Mouse (Mus musculus) MEL (cell line): Measurements from ENCODE around the gene Slc41a3. TPM values are rescaled to one million over a fixed set of nuclear protein-coding genes. Genes with fewer than 3 reads are reported as not detected.

ENCODE experiments used
- DNase-seq: peaks from one replicate; pipeline ENCODE4 v3.0.0; 2011; ENCODE audit warnings: low read depth, low spot score
- H3K27ac ChIP-seq: 2 replicates; pipeline ENCODE4 v1.5.1; 2012; ENCODE audit warnings: low read depth, mild to moderate bottlenecking, control low read depth, low read length, moderate library complexity; ENCODE audit not compliant: control insufficient read depth
- H3K27me3 ChIP-seq, 2 experiments: fragments of 150-350 bp in 1 of 2; sonication (generic) in 1 of 2; 2 replicates each; pipeline ENCODE4 v1.6.1; 2012; ENCODE audit warnings: low read length in 2 of 2, mild to moderate bottlenecking in 2 of 2, improper control_type of control experiment in 1 of 2, moderate library complexity in 1 of 2; ENCODE audit not compliant: insufficient read depth in 2 of 2, control insufficient read depth in 1 of 2
- H3K36me3 ChIP-seq, 2 experiments: 2 replicates each; pipeline ENCODE4 v1.6.1; 2012 to 2014; ENCODE audit warnings: low read length in 2 of 2, improper control_type of control experiment in 1 of 2, inconsistent platforms in 1 of 2, mild to moderate bottlenecking in 1 of 2; ENCODE audit not compliant: insufficient read depth in 2 of 2, control insufficient read depth in 1 of 2
- H3K4me1 ChIP-seq, 2 experiments: fragments of 150-350 bp in 1 of 2; sonication (generic) in 1 of 2; 2 replicates each; pipeline ENCODE4 v1.6.1; 2012; ENCODE audit warnings: low read length in 2 of 2, improper control_type of control experiment in 1 of 2, mild to moderate bottlenecking in 1 of 2; ENCODE audit not compliant: insufficient read depth in 2 of 2, control insufficient read depth in 1 of 2
- H3K4me3 ChIP-seq, 2 experiments: fragments of 150-350 bp in 1 of 2; sonication (generic) in 1 of 2; 2 replicates each; pipeline ENCODE4 v1.5.1; 2012; ENCODE audit warnings: low read depth in 2 of 2, low read length in 2 of 2, mild to moderate bottlenecking in 2 of 2, moderate library complexity in 2 of 2, control low read depth in 1 of 2, improper control_type of control experiment in 1 of 2; ENCODE audit not compliant: control insufficient read depth in 1 of 2, insufficient read depth in 1 of 2
- H3K79me2 ChIP-seq: 2 replicates; pipeline ENCODE4 v1.6.1; 2012; ENCODE audit warnings: mild to moderate bottlenecking, low read length, moderate library complexity; ENCODE audit not compliant: control insufficient read depth, poor library complexity, insufficient read depth
- H3K9ac ChIP-seq: 2 replicates; pipeline ENCODE4 v1.6.1; 2012; ENCODE audit warnings: low read depth, mild to moderate bottlenecking, control low read depth, low read length, moderate library complexity; ENCODE audit not compliant: control insufficient read depth, poor library complexity, severe bottlenecking
- H3K9me3 ChIP-seq: fragments of 150-350 bp; sonication (generic); replicated peaks from 2 replicates; pipeline ENCODE4 v1.6.1; 2012; ENCODE audit warnings: mild to moderate bottlenecking, low read length, improper control_type of control experiment, moderate library complexity; ENCODE audit not compliant: insufficient read depth
- CTCF ChIP-seq, 3 experiments: IDR thresholded peaks in 2 of 3; conservative IDR thresholded peaks in 1 of 3; 2 replicates each; pipeline ENCODE4 v1.5.1; 2011 to 2012; ENCODE audit warnings: low read length in 3 of 3, low read depth in 2 of 3, mild to moderate bottlenecking in 2 of 3, improper control_type of control experiment in 1 of 3, inconsistent platforms in 1 of 3, mixed read lengths in 1 of 3, moderate library complexity in 1 of 3; ENCODE audit not compliant: control insufficient read depth in 1 of 3, insufficient read depth in 1 of 3, poor library complexity in 1 of 3, severe bottlenecking in 1 of 3
- EP300 ChIP-seq, 2 experiments: IDR thresholded peaks; 2 replicates each; pipeline ENCODE4 v1.6.1; 2011; ENCODE audit warnings: improper control_type of control experiment in 2 of 2, low read length in 2 of 2, low read depth in 1 of 2, mild to moderate bottlenecking in 1 of 2
- ETS1 ChIP-seq: IDR thresholded peaks from 2 replicates; pipeline ENCODE4 v1.6.1; 2012; ENCODE audit warnings: low read depth, mild to moderate bottlenecking, inconsistent platforms, low read length, improper control_type of control experiment, moderate library complexity
- HCFC1 ChIP-seq: IDR thresholded peaks from 2 replicates; pipeline ENCODE4 v1.6.1; 2012; ENCODE audit warnings: low read depth, mild to moderate bottlenecking, inconsistent platforms, low read length, improper control_type of control experiment, moderate library complexity
- KAT2A ChIP-seq: conservative IDR thresholded peaks from 2 replicates; pipeline ENCODE4 v1.6.1; 2012; ENCODE audit warnings: low read depth, low read length, improper control_type of control experiment, inconsistent platforms
- MAFK ChIP-seq: IDR thresholded peaks from 2 replicates; pipeline ENCODE4 v1.6.1; 2011; ENCODE audit warnings: low read depth, mild to moderate bottlenecking, low read length, improper control_type of control experiment, borderline replicate concordance
- MAX ChIP-seq: IDR thresholded peaks from 2 replicates; pipeline ENCODE4 v1.6.1; 2011; ENCODE audit warnings: low read length, improper control_type of control experiment
- MAZ ChIP-seq: IDR thresholded peaks from 2 replicates; pipeline ENCODE4 v1.6.1; 2012; ENCODE audit warnings: low read depth, mild to moderate bottlenecking, inconsistent platforms, low read length, improper control_type of control experiment
- MXI1 ChIP-seq: IDR thresholded peaks from 2 replicates; pipeline ENCODE4 v1.6.1; 2011; ENCODE audit warnings: mild to moderate bottlenecking, low read depth, low read length, improper control_type of control experiment
- MYB ChIP-seq: IDR thresholded peaks from 2 replicates; pipeline ENCODE4 v1.6.1; 2011; ENCODE audit warnings: mild to moderate bottlenecking, low read depth, low read length, improper control_type of control experiment
- NELFE ChIP-seq: IDR thresholded peaks from 2 replicates; pipeline ENCODE4 v1.6.1; 2011; ENCODE audit warnings: low read depth, low read length, improper control_type of control experiment
- POLR2A ChIP-seq, 2 experiments: IDR thresholded peaks; 2 replicates each; pipeline ENCODE4 v1.6.1; 2011 to 2012; ENCODE audit warnings: low read length in 2 of 2, mild to moderate bottlenecking in 2 of 2, control low read depth in 1 of 2, improper control_type of control experiment in 1 of 2, low read depth in 1 of 2, moderate library complexity in 1 of 2; ENCODE audit not compliant: control insufficient read depth in 1 of 2, insufficient read depth in 1 of 2, poor library complexity in 1 of 2
- POLR2AphosphoS5 ChIP-seq: IDR thresholded peaks from 2 replicates; pipeline ENCODE4 v1.6.1; 2012; ENCODE audit warnings: low read depth, borderline replicate concordance, mild to moderate bottlenecking, inconsistent platforms, low read length, moderate library complexity, mixed read lengths
- RAD21 ChIP-seq: IDR thresholded peaks from 2 replicates; pipeline ENCODE4 v1.6.1; 2011; ENCODE audit warnings: mild to moderate bottlenecking, low read depth, low read length, improper control_type of control experiment
- RCOR1 ChIP-seq: IDR thresholded peaks from 2 replicates; pipeline ENCODE4 v1.6.1; 2012; ENCODE audit warnings: low read depth, mild to moderate bottlenecking, inconsistent platforms, low read length, improper control_type of control experiment
- SIN3A ChIP-seq: IDR thresholded peaks from 2 replicates; pipeline ENCODE4 v1.6.1; 2012; ENCODE audit warnings: low read length, improper control_type of control experiment, inconsistent platforms
- SMC3 ChIP-seq: IDR thresholded peaks from 2 replicates; pipeline ENCODE4 v1.6.1; 2011; ENCODE audit warnings: low read depth, low read length, improper control_type of control experiment
- TAL1 ChIP-seq: IDR thresholded peaks from 2 replicates; pipeline ENCODE4 v1.6.1; 2012; ENCODE audit warnings: mild to moderate bottlenecking, inconsistent platforms, low read length, moderate library complexity, mixed read lengths
- TCF12 ChIP-seq: IDR thresholded peaks from 2 replicates; pipeline ENCODE4 v1.6.1; 2014; ENCODE audit warnings: low read depth, mild to moderate bottlenecking, inconsistent platforms, low read length, improper control_type of control experiment, moderate library complexity
- UBTF ChIP-seq: IDR thresholded peaks from 2 replicates; pipeline ENCODE4 v1.6.1; 2012; ENCODE audit warnings: low read depth, mild to moderate bottlenecking, inconsistent platforms, low read length, improper control_type of control experiment, moderate library complexity, borderline replicate concordance; ENCODE audit not compliant: insufficient read depth
- USF1 ChIP-seq: IDR thresholded peaks from 2 replicates; pipeline ENCODE4 v1.6.1; 2014; ENCODE audit warnings: low read depth, mild to moderate bottlenecking, inconsistent platforms, low read length, improper control_type of control experiment, moderate library complexity
- USF2 ChIP-seq, 2 experiments: IDR thresholded peaks; 2 replicates each; pipeline ENCODE4 v1.6.1; 2011 to 2012; ENCODE audit warnings: improper control_type of control experiment in 2 of 2, low read length in 2 of 2, borderline replicate concordance in 1 of 2, inconsistent platforms in 1 of 2, low read depth in 1 of 2, mild to moderate bottlenecking in 1 of 2; ENCODE audit not compliant: insufficient read depth in 1 of 2
- ZC3H11A ChIP-seq: IDR thresholded peaks from 2 replicates; pipeline ENCODE4 v1.6.1; 2012; ENCODE audit warnings: low read depth, mild to moderate bottlenecking, inconsistent platforms, low read length, improper control_type of control experiment
- ZKSCAN1 ChIP-seq: IDR thresholded peaks from 2 replicates; pipeline ENCODE4 v1.6.1; 2012; ENCODE audit warnings: low read depth, mild to moderate bottlenecking, inconsistent platforms, low read length, improper control_type of control experiment, moderate library complexity
- ZMIZ1 ChIP-seq: IDR thresholded peaks from 2 replicates; pipeline ENCODE4 v1.6.1; 2012; ENCODE audit warnings: low read depth, mild to moderate bottlenecking, inconsistent platforms, low read length, improper control_type of control experiment, moderate library complexity
- ZNF384 ChIP-seq: IDR thresholded peaks from 2 replicates; pipeline ENCODE4 v1.6.1; 2012; ENCODE audit warnings: low read depth, mild to moderate bottlenecking, inconsistent platforms, low read length, improper control_type of control experiment
- polyA plus RNA-seq, 2 experiments: library from polyadenylated mRNA; stranded (reverse) in 1 of 2; unstranded in 1 of 2; fragments of >175 nt in 1 of 2; fragments of >200 nt in 1 of 2; gene quantifications; 2 replicates each; pipeline versions ENCODE4 v1.2.1 to v1.2.4; 2012; ENCODE audit warnings: low replicate concordance in 2 of 2, low read depth in 1 of 2; ENCODE audit not compliant: insufficient read length in 2 of 2, insufficient read depth in 1 of 2, missing spikeins in 1 of 2
- total RNA-seq: library from RNA; depleted of rRNA; stranded (reverse); fragments of 300-350 nt; gene quantifications from 2 replicates; pipeline ENCODE4 v1.2.3, GENCODE M21; 2012

Gene Slc41a3
- total and polyA plus RNA-seq, 3 experiments = 65.8 to 70.4 TPM; not detected in 1

DNA sequence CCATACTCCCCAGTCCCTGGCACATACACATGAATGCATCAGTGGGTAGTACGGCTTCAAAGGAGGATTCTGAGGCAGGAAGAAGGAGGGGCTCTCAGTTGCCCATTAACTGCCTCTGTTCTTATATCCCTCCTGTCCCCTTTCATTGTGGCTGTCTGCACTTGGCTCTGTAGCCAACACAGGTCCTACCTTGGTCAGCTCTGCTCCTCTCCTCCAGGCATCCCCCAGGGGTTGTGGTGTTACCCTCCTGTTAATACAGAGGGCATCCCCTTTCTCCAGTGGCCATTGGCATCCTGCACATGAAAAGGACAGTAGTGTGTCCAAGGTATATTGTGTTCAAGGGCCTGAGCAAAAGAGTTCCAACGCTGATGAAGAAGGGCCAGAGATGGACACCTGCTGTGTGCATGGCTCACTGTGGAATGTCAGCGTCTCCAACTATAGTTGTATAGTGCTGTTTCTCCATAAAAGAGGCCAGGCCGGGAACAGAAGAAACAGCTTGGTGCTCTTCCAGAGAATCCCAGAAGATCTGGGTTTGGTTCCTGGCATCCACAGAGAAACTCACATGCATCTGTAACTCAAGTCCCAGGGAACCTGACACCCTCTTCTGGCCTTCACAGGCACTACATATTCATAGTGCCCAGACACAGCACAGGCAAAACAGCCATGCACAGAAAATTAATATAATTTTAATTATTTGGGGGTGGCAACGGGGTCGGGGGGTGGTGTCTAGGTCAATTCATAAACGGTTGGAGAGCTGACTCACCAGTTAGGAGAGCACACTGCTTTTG is 20.9 kb downstream of the Slc41a3 start:
- DNase-seq = no peak
- Histone ChIP-seq H3K27me3 (no peaks in the 10 kb centered on the region), H3K4me1 (peaks cover 32 to 71% of the 10 kb centered on the region in 2 experiments; a peak in 3 of 4 replicates), H3K9me3 (no peaks in the 10 kb centered on the region), H3K4me3 (no peak overlapping the region), H3K79me2 (peaks cover 37% of the 10 kb centered on the region), H3K36me3 (peaks cover 7 to 58% of the 10 kb centered on the region in 2 experiments), H3K27ac (peak overlapping the region; percentile 98), H3K9ac (peak overlapping the region; percentile 27)
- TF ChIP-seq USF1 (no peak), MXI1 (no peak), UBTF (no peak), SIN3A (no peak), MYB (no peak), TAL1 (no peak), HCFC1 (no peak), ZKSCAN1 (no peak), EP300 (IDR thresholded peaks at IDR 0.05; ENCODE audit: low read depth in 1 of 2, low read length in 2 of 2) (no peak), ZC3H11A (no peak), USF2 (IDR thresholded peaks at IDR 0.05; ENCODE audit: borderline replicate concordance in 1 of 2, insufficient read depth in 1 of 2, low read depth in 1 of 2, low read length in 2 of 2) (no peak), TCF12 (no peak), KAT2A (no peak), SMC3 (peak; percentile 37; the same call in 1 of the 2 replicates), NELFE (no peak), CTCF (IDR thresholded peaks at IDR 0.05 in 2 of 3, conservative IDR thresholded peaks at IDR 0.05 in 1 of 3; ENCODE audit: control insufficient read depth in 1 of 3, insufficient read depth in 1 of 3, low read depth in 2 of 3, low read length in 3 of 3, poor library complexity in 1 of 3, severe bottlenecking in 1 of 3) (peak in 2 of 3 experiments; percentile 9 to 34; a peak in 2 of 6 replicates), MAZ (no peak), ZMIZ1 (no peak), MAX (no peak), MAFK (no peak), RCOR1 (no peak), POLR2A (IDR thresholded peaks at IDR 0.05; ENCODE audit: control insufficient read depth in 1 of 2, insufficient read depth in 1 of 2, low read depth in 1 of 2, low read length in 2 of 2, poor library complexity in 1 of 2) (no peak), ZNF384 (no peak), POLR2AphosphoS5 (no peak), RAD21 (peak; percentile 5; the same call in 1 of the 2 replicates), ETS1 (no peak)
